ENCODE assay signal across 8 mouse cellular contexts in the genomic region with DNA sequence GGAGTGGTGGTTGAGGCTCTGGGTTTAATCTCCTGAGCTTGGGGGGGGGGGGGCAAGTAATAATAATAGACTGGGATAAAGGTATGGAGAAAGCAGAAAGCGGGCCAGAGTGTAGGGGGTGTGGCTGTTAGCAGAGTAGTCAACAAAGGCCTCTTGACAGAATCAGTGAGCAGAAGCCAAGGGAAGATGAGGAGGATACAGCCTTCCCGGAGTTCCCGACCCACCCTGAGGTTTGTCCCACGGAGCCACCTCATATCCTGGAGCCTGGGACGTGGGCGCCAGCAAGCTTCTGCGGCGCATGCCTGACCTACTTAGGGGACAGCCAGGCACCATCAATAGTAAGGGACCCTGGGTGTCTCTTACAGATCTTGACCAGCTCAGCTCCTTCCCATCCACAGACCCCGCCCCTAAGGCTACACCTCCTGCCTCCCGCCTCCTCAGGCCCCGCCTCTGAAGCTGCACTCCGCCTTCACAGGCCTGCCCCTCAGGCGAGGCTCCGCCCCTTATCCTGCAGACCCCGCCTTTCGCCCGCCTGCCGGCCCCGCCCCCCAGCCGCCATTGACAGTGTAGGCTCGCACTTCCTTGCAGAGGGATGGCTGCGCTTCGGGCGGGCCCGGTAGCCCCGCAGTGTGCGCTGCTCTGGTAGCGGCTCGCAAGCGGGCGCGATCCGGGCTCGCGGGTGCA. TPM values are rescaled to one million over a fixed set of nuclear protein-coding genes. Genes with fewer than 3 reads are reported as not detected.
DNase-seq lines count a peak whose midpoint lies in the region; ATAC-seq and TF ChIP-seq lines count a peak whose summit lies in the region.

TSS of gene Klhl36 (plus strand) at position 561 of the 684 bp plus-strand sequence.

- H3K9ac ChIP-seq in heart, embryonic 15.5 days = peak within 1 kb of the TSS; percentile 89
- peak within 1 kb of the TSS; percentile 46 for H3K9ac ChIP-seq in liver, embryonic 14.5 days (replicated peaks)
- H3K9ac ChIP-seq in neural tube, embryonic 11.5 days (ENCODE audit: low read length) = peak within 1 kb of the TSS; percentile 71
- peak within 1 kb of the TSS; percentile 85 for H3K9ac ChIP-seq in stomach, postnatal 0 days (ENCODE audit: low read length)

- H3K36me3 ChIP-seq in forebrain, embryonic 10.5 days (replicated peaks) = no peaks in the 10 kb centered on the region
- no peaks in the 10 kb centered on the region for H3K36me3 ChIP-seq in heart, embryonic 15.5 days
- no peaks in the 10 kb centered on the region for H3K36me3 ChIP-seq in liver, embryonic 14.5 days (replicated peaks; ENCODE audit: control insufficient read depth, insufficient read depth, low read depth)
- no peaks in the 10 kb centered on the region for H3K36me3 ChIP-seq in neural tube, embryonic 11.5 days (ENCODE audit: control insufficient read depth, insufficient read depth, low read length)
- H3K36me3 ChIP-seq in stomach, postnatal 0 days (ENCODE audit: control insufficient read depth, insufficient read depth, low read length) = no peaks in the 10 kb centered on the region

- under 1% methylated on average over 35 of the region's 35 CpGs for WGBS in forebrain, embryonic 10.5 days
- WGBS in heart, embryonic 15.5 days = 1% methylated on average over 35 of the region's 35 CpGs
- WGBS in liver, embryonic 14.5 days (ENCODE audit: insufficient replicate concordance) = 1% methylated on average over 35 of the region's 35 CpGs
- WGBS in neural tube, embryonic 11.5 days = 1% methylated on average over 34 of the region's 35 CpGs
- under 1% methylated on average over 29 of the region's 35 CpGs for WGBS in stomach, postnatal 0 days

- H3K4me3 ChIP-seq in forebrain, embryonic 10.5 days = peak within 1 kb of the TSS; percentile 90
- H3K4me3 ChIP-seq in heart, embryonic 15.5 days = peak within 1 kb of the TSS; percentile 89
- peak within 1 kb of the TSS; percentile 59 to 71 for H3K4me3 ChIP-seq in liver, embryonic 14.5 days (ENCODE audit: insufficient read depth in 1 of 2, low read depth in 2 of 2, low read length in 2 of 2)
- H3K4me3 ChIP-seq in neural tube, embryonic 11.5 days (ENCODE audit: low read depth, low read length) = peak within 1 kb of the TSS; percentile 65
- H3K4me3 ChIP-seq in stomach, postnatal 0 days (ENCODE audit: low read depth, low read length) = peak within 1 kb of the TSS; percentile 83

- peak within 1 kb of the TSS; percentile 88 for H3K4me2 ChIP-seq in heart, embryonic 15.5 days
- peak within 1 kb of the TSS; percentile 85 for H3K4me2 ChIP-seq in liver, embryonic 14.5 days (ENCODE audit: low read depth)
- peak within 1 kb of the TSS; percentile 64 for H3K4me2 ChIP-seq in neural tube, embryonic 11.5 days (ENCODE audit: low read depth)
- H3K4me2 ChIP-seq in stomach, postnatal 0 days (replicated peaks; ENCODE audit: low read depth) = peak within 1 kb of the TSS; percentile 86

- peak within 1 kb of the TSS; percentile 88 for H3K27ac ChIP-seq in forebrain, embryonic 10.5 days
- peak within 1 kb of the TSS; percentile 63 for H3K27ac ChIP-seq in heart, embryonic 15.5 days
- no peak within 1 kb of the TSS for H3K27ac ChIP-seq in liver, embryonic 14.5 days
- H3K27ac ChIP-seq in neural tube, embryonic 11.5 days (ENCODE audit: low read depth, low read length) = no peak within 1 kb of the TSS
- H3K27ac ChIP-seq in stomach, postnatal 0 days (replicated peaks) = peak within 1 kb of the TSS; percentile 84

- TF ChIP-seq CTCF in liver, embryonic 14.5 days (IDR thresholded peaks at IDR 0.05; ENCODE audit: low read depth) = no peak
- TF ChIP-seq CTCF in stomach, postnatal 0 days (IDR thresholded peaks at IDR 0.05; ENCODE audit: low read depth) = no peak; the same call in 1 of the 2 replicates

- H3K4me1 ChIP-seq in forebrain, embryonic 10.5 days = peaks cover 36% of the 10 kb centered on the region
- H3K4me1 ChIP-seq in heart, embryonic 15.5 days (replicated peaks) = peaks cover 16% of the 10 kb centered on the region
- H3K4me1 ChIP-seq in liver, embryonic 14.5 days (replicated peaks; ENCODE audit: control insufficient read depth in 2 of 2, insufficient read depth in 2 of 2, low read length in 1 of 2) = peaks cover 0 to 7% of the 10 kb centered on the region in 2 experiments; a peak in 3 of 4 replicates
- no peaks in the 10 kb centered on the region for H3K4me1 ChIP-seq in neural tube, embryonic 11.5 days (ENCODE audit: control insufficient read depth, insufficient read depth, low read length)
- 0 out of 2 replicates have a peak, but pooled peaks cover 2% of the 10 kb centered on the region for H3K4me1 ChIP-seq in stomach, postnatal 0 days (replicated peaks; ENCODE audit: control insufficient read depth, insufficient read depth)

- H3K27me3 ChIP-seq in forebrain, embryonic 10.5 days (ENCODE audit: poor library complexity, severe bottlenecking) = peaks cover 60% of the 10 kb centered on the region
- H3K27me3 ChIP-seq in heart, embryonic 15.5 days = peaks cover 29% of the 10 kb centered on the region
- H3K27me3 ChIP-seq in liver, embryonic 14.5 days (ENCODE audit: control insufficient read depth, insufficient read depth, low read length) = no peaks in the 10 kb centered on the region
- H3K27me3 ChIP-seq in neural tube, embryonic 11.5 days (ENCODE audit: control insufficient read depth, insufficient read depth, low read length) = 0 out of 2 replicates have a peak, but pooled peaks cover 3% of the 10 kb centered on the region
- H3K27me3 ChIP-seq in stomach, postnatal 0 days (ENCODE audit: control insufficient read depth, insufficient read depth, low read length) = no peaks in the 10 kb centered on the region

- no peak for TF ChIP-seq EP300 in liver, embryonic 14.5 days (IDR thresholded peaks at IDR 0.05; ENCODE audit: low read depth)
- no peak for TF ChIP-seq EP300 in stomach, postnatal 0 days (optimal IDR thresholded peaks at IDR 0.05)

- no peaks in the 10 kb centered on the region for H3K9me3 ChIP-seq in forebrain, embryonic 10.5 days
- H3K9me3 ChIP-seq in heart, embryonic 15.5 days (replicated peaks) = no peaks in the 10 kb centered on the region
- H3K9me3 ChIP-seq in liver, embryonic 14.5 days (ENCODE audit: control insufficient read depth, low read length) = no peaks in the 10 kb centered on the region
- no peaks in the 10 kb centered on the region for H3K9me3 ChIP-seq in neural tube, embryonic 11.5 days (ENCODE audit: control insufficient read depth, low read length)
- no peaks in the 10 kb centered on the region for H3K9me3 ChIP-seq in stomach, postnatal 0 days (ENCODE audit: control insufficient read depth, low read length)

- ATAC-seq in heart, embryonic 15.5 days (replicated peaks; ENCODE audit: insufficient number of reproducible peaks, insufficient read depth, low FRiP score, low read depth) = peak; percentile 95
- ATAC-seq in liver, embryonic 14.5 days (ENCODE audit: insufficient read depth) = peak; percentile 96
- peak; percentile 95 for ATAC-seq in neural tube, embryonic 11.5 days (ENCODE audit: insufficient read depth, low FRiP score, low TSS enrichment)
- peak; percentile 97 for ATAC-seq in stomach, postnatal 0 days (ENCODE audit: low FRiP score, low TSS enrichment)

- DNase-seq in CD8-positive naive resting alpha-beta T cell, adult 2 months (ENCODE audit: low read depth in 2 of 2, low spot score in 2 of 2) = peak; percentile 93 to 98
- peak; percentile 82 for DNase-seq in c-Kit-positive CD71-negative TER-119-negative erythroid progenitor cells, embryonic 14.5 days (ENCODE audit: low read depth)
- DNase-seq in forebrain, embryonic 10.5 days (ENCODE audit: extremely low spot score, low spot score) = peak; percentile 97
- DNase-seq in kidney, postnatal 25 days = peak; percentile 99
- DNase-seq in liver, embryonic 14.5 days (ENCODE audit: low read depth in 3 of 3, low spot score in 3 of 3) = peak; percentile 76 to 85 (median 79)
- peak; percentile 95 for DNase-seq in neural tube, embryonic 11.5 days (ENCODE audit: low spot score)
- DNase-seq in stomach, postnatal 0 days (ENCODE audit: low spot score) = peak; percentile 99

RNA-seq across cellular contexts. Expression of gene Klhl36, which starts in this region (rescaled TPM):
- polyA plus RNA-seq in forebrain, embryonic 10.5 days (2016; fragmentation: Nextera tagmentation; extraction: Ambion mirVana) = 10.8 and 11.1 TPM in 2 replicates
- polyA plus RNA-seq in heart, embryonic 15.5 days (2015; fragmentation: Nextera tagmentation; extraction: Ambion mirVana) = 9.1 and 10.3 TPM in 2 replicates
- 2.5 TPM in 2 replicates for polyA plus RNA-seq in liver, embryonic 14.5 days (2012; rRNA removed)
- polyA plus RNA-seq in liver, embryonic 14.5 days (2014; fragmentation: Nextera tagmentation; extraction: Ambion mirVana) = 2.7 and 3.3 TPM in 2 replicates
- 7.8 and 8.9 TPM in 2 replicates for polyA plus RNA-seq in neural tube, embryonic 11.5 days (2014; fragmentation: Nextera tagmentation; extraction: Ambion mirVana)
- 9.0 and 10.0 TPM in 2 replicates for polyA plus RNA-seq in stomach, postnatal 0 days (2015; fragmentation: Nextera tagmentation; extraction: Ambion mirVana)

Comparison
In these comparisons a context has a peak if more than half of its experiments do, and no peak if none do; other contexts are left out.
1. H3K27ac ChIP-seq: peak in forebrain, embryonic 10.5 days (single experiment), heart, embryonic 15.5 days (single experiment) and stomach, postnatal 0 days (single experiment); none in liver, embryonic 14.5 days (single experiment) and neural tube, embryonic 11.5 days (single experiment).
2. Peak in every context shown above with its lines, with median percentiles within 50 percentile points of each other: DNase-seq, H3K4me3 ChIP-seq, ATAC-seq, H3K4me2 ChIP-seq and H3K9ac ChIP-seq.